Comparison of ENCODE assay signal across 9 mouse cellular contexts in the genomic region with DNA sequence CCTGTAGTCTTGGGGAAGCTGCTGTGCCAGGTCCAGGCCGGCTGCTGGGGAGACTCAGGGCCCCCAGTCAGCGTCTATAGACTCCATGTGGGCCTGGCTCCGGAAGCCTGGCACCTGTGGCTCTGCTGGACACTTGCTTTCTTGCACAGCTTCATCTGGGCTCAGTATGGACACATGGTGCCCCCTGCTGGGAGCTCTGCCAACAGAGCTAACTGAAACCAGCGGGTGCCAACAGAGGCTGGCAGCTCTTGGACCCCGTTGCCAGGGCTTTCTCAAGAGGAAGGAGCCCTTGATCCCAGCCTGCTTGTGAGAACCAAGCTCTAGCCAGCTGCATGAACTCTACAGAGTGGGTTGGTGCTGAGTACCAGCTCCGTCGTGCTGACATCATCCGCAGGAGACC. TPM values are rescaled to one million over a fixed set of nuclear protein-coding genes. Genes with fewer than 3 reads are reported as not detected.
DNase-seq lines count a peak whose midpoint lies in the region; ATAC-seq and TF ChIP-seq lines count a peak whose summit lies in the region.
"Had no signal": no experiment of that assay in that cellular context is flagged by ENCODE, and none has a peak within 500 bp of the region (broad histone marks: within the 10 kb centered on the region; RNA-seq: fewer than 3 reads in every experiment).

No protein-coding gene starts in this region.

- peak; percentile 28; the same call in 1 of the 2 replicates for TF ChIP-seq CTCF in gastrocnemius, adult 2 months (IDR thresholded peaks at IDR 0.05)
- TF ChIP-seq CTCF in ES-Bruce4 (IDR thresholded peaks at IDR 0.05; ENCODE audit: low read depth, low read length): peak; percentile 27
- TF ChIP-seq CTCF in midbrain, postnatal 0 days (IDR thresholded peaks at IDR 0.05): peak; percentile 80

- no peak for TF ChIP-seq EP300 in ES-Bruce4 (IDR thresholded peaks at IDR 0.05; ENCODE audit: insufficient read depth, low read depth, low read length)

- no peaks in the 10 kb centered on the region for H3K27me3 ChIP-seq in ES-Bruce4 (ENCODE audit: control insufficient read depth, insufficient read depth, low read length, poor library complexity, severe bottlenecking)
- H3K27me3 ChIP-seq in midbrain, postnatal 0 days (ENCODE audit: insufficient read depth, low read length): no peaks in the 10 kb centered on the region
- H3K27me3 ChIP-seq: heart, embryonic 15.5 days had no signal

- no peak for TF ChIP-seq POLR2A in ES-Bruce4 (IDR thresholded peaks at IDR 0.05; ENCODE audit: insufficient read depth, low read length)

- H3K27ac ChIP-seq in gastrocnemius, adult 2 months: no peak overlapping the region
- no peak overlapping the region for H3K27ac ChIP-seq in ES-Bruce4 (ENCODE audit: insufficient read depth, low read length)
- no peak overlapping the region for H3K27ac ChIP-seq in midbrain, postnatal 0 days (ENCODE audit: low read depth, low read length)
- H3K27ac ChIP-seq: heart, embryonic 15.5 days had no signal

- 72% methylated on average over 8 of the region's 8 CpGs for WGBS in midbrain, postnatal 0 days

- DNase-seq in gastrocnemius, adult 2 months: peak; percentile 59
- DNase-seq in gastrocnemius, postnatal 25 days: no peak
- DNase-seq in cerebellum, postnatal 14 days: peak; percentile 70 to 72
- DNase-seq in heart, postnatal 4 days: peak; percentile 71
- peak; percentile 48 to 74 for DNase-seq in left cerebral cortex, adult 8-10 months (ENCODE audit: low spot score in 2 of 2)
- peak; percentile 94 for DNase-seq in midbrain, postnatal 0 days (ENCODE audit: low spot score)
- DNase-seq in thymus, adult 18-20 months: peak; percentile 13 to 23

- peak; percentile 80 for ATAC-seq in midbrain, postnatal 0 days (ENCODE audit: low FRiP score)

- H3K4me3 ChIP-seq in gastrocnemius, adult 2 months: no peak overlapping the region
- H3K4me3 ChIP-seq in ES-Bruce4 (ENCODE audit: low read depth, low read length): no peak overlapping the region
- H3K4me3 ChIP-seq in midbrain, postnatal 0 days (ENCODE audit: low read depth, low read length): no peak overlapping the region
- H3K4me3 ChIP-seq: heart, embryonic 15.5 days had no signal

- H3K9ac ChIP-seq in ES-Bruce4 (ENCODE audit: low read depth, poor library complexity, severe bottlenecking): no peak overlapping the region
- no peak overlapping the region for H3K9ac ChIP-seq in midbrain, postnatal 0 days (replicated peaks; ENCODE audit: low read length, poor library complexity, severe bottlenecking)
- H3K9ac ChIP-seq: heart, embryonic 15.5 days had no signal

- peaks cover 29% of the 10 kb centered on the region for H3K36me3 ChIP-seq in ES-Bruce4 (ENCODE audit: control insufficient read depth, insufficient read depth, low read length, poor library complexity, severe bottlenecking)
- peaks cover 56% of the 10 kb centered on the region for H3K36me3 ChIP-seq in midbrain, postnatal 0 days (ENCODE audit: insufficient read depth, low read length)

- H3K9me3 ChIP-seq in ES-Bruce4 (replicated peaks; ENCODE audit: control insufficient read depth, insufficient read depth, low read length, poor library complexity, severe bottlenecking): no peaks in the 10 kb centered on the region
- no peaks in the 10 kb centered on the region for H3K9me3 ChIP-seq in midbrain, postnatal 0 days (ENCODE audit: low read length)
- H3K9me3 ChIP-seq: heart, embryonic 15.5 days had no signal

- H3K4me1 ChIP-seq in ES-Bruce4 (ENCODE audit: control insufficient read depth, insufficient read depth, low read length): peaks cover 10% of the 10 kb centered on the region
- H3K4me1 ChIP-seq in midbrain, postnatal 0 days (ENCODE audit: insufficient read depth, low read length): no peaks in the 10 kb centered on the region

- H3K4me2 ChIP-seq in midbrain, postnatal 0 days (ENCODE audit: low read depth, low read length, poor library complexity, severe bottlenecking): no peak overlapping the region
- H3K4me2 ChIP-seq: heart, embryonic 15.5 days had no signal

- intact Hi-C loops in gastrocnemius, adult 2 months (cut with DNase I): no loop called here

RNA-seq across cellular contexts. Expression of a gene that starts 21.7 kb away (rescaled TPM):
- total RNA-seq in gastrocnemius, adult 2 months (2021): 10 to 100 TPM; 20.2 to 21.9 TPM
- 10 to 100 TPM; 16.9 to 17.8 TPM for total RNA-seq in gastrocnemius, postnatal 25 days (2021)
- 102 TPM in 2 replicates for polyA plus RNA-seq in ES-Bruce4 (2011; ENCODE audit: insufficient read depth, insufficient read length, low read depth, missing spikeins)
- total RNA-seq in heart, postnatal 4 days (2021): 10 to 100 TPM; 24.5 to 24.7 TPM
- total RNA-seq in left cerebral cortex, adult 8-10 months (2022): 10 to 100 TPM; 36.1 to 41.9 (median 40.9) TPM
- total RNA-seq in midbrain, postnatal 0 days (2014; rRNA removed): 34.5 and 42.9 TPM in 2 replicates
- polyA plus RNA-seq in midbrain, postnatal 0 days (2015; fragmentation: Nextera tagmentation; extraction: Ambion mirVana): 67.6 and 73.5 TPM in 2 replicates

RNA-seq across cellular contexts. Expression of a gene that starts 31.8 kb away (rescaled TPM):
- 10 to 100 TPM; 17.7 to 23.3 TPM for total RNA-seq in gastrocnemius, adult 2 months (2021)
- total RNA-seq in gastrocnemius, postnatal 25 days (2021): 10 to 100 TPM; 22.1 to 22.9 TPM
- 126 and 128 TPM in 2 replicates for polyA plus RNA-seq in ES-Bruce4 (2011; ENCODE audit: insufficient read depth, insufficient read length, low read depth, missing spikeins)
- 100 to 1,000 TPM; 116 to 121 TPM for total RNA-seq in heart, postnatal 4 days (2021)
- total RNA-seq in left cerebral cortex, adult 8-10 months (2022): 10 to 100 TPM; 67.9 to 83.1 (median 72.2) TPM
- 192 and 199 TPM in 2 replicates for total RNA-seq in midbrain, postnatal 0 days (2014; rRNA removed)
- 131 TPM in 2 replicates for polyA plus RNA-seq in midbrain, postnatal 0 days (2015; fragmentation: Nextera tagmentation; extraction: Ambion mirVana)

RNA-seq across cellular contexts. Expression of a gene that starts 40.6 kb away (rescaled TPM):
- 1 to 10 TPM; 8.1 to 8.2 TPM for total RNA-seq in gastrocnemius, adult 2 months (2021)
- 1 to 10 TPM; 7.4 to 7.5 TPM for total RNA-seq in gastrocnemius, postnatal 25 days (2021)
- 18.7 and 21.1 TPM in 2 replicates for polyA plus RNA-seq in ES-Bruce4 (2011; ENCODE audit: insufficient read depth, insufficient read length, low read depth, missing spikeins)
- 10 to 100 TPM; 13.2 to 16.8 TPM for total RNA-seq in heart, postnatal 4 days (2021)
- 10 to 100 TPM; 19.5 to 24.6 (median 23.4) TPM for total RNA-seq in left cerebral cortex, adult 8-10 months (2022)
- 23.7 and 26.8 TPM in 2 replicates for total RNA-seq in midbrain, postnatal 0 days (2014; rRNA removed)
- 24.4 and 27.8 TPM in 2 replicates for polyA plus RNA-seq in midbrain, postnatal 0 days (2015; fragmentation: Nextera tagmentation; extraction: Ambion mirVana)

Comparison
In these comparisons a context has a peak if more than half of its experiments do, and no peak if none do; other contexts are left out.
1. CTCF ChIP-seq: peak in every context shown above with its lines; median percentile 80 in midbrain, postnatal 0 days; 28 in gastrocnemius, adult 2 months; 27 in ES-Bruce4.